Mouse (Mus musculus) natural killer cell, adult 2 months (primary cell): ENCODE data around the gene Natd1.
"Not testable (repeated sequence)": the region's sequence is repeated elsewhere in the genome, so short reads cannot be mapped to it uniquely, and the experiment has no call there.

Experiments used
- DNase-seq, 2 experiments: peaks; one replicate each; pipeline ENCODE4 v3.0.0; 2022; ENCODE audit warnings: low spot score in 2 of 2

Gene Natd1

GRCm38 (mm10) chr11:60889861-60890260, 24.7 kb downstream of the Natd1 start:
- no peak for DNase-seq

GRCm38 (mm10) chr11:60886986-60887385, 27.6 kb downstream of the Natd1 start:
- DNase-seq, result not testable (repeated sequence)

GRCm38 (mm10) chr11:60882386-60882785, 32.2 kb downstream of the Natd1 start:
- DNase-seq, result no peak

DNA sequence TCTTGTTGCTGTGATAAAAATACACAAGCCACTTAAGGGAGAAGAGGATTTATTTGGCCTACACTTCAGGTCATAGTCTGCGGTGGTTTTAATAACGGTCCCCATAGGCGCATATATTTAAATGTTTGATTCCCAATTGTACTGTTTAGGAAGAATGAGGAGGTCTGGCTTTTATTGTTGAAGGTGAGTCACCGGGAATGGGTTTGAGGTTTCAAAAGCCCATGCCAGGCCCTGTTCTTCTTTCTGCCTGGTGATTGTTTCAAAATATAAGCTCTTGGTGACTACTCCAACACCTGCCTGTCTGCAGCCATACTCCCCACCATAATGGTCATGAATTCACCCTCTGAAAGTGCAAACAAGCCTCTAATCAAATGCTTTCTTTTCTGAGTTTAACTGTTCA, 34.0 kb downstream of the Natd1 start:
- DNase-seq, result no peak

DNA sequence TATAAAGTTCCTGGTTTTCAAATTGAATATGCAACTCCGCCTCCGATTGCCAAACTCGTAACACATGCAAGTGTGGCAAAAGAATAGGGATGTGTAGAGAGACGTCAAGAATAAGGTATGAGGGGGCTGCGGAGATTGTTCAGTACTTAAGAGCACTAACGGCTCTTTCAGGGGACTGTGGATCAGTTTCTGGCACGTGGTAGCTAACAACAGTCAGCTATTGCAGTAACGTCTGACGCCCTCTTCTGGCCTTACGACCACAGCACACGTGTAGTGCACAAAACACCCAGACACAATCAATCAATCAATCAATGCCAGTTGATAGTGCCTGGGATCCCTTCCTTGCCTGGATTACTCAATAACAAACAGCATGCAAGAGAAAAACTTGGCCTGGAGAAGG, 35.1 kb downstream of the Natd1 start:
- peak; percentile 52 to 72 for DNase-seq

DNA sequence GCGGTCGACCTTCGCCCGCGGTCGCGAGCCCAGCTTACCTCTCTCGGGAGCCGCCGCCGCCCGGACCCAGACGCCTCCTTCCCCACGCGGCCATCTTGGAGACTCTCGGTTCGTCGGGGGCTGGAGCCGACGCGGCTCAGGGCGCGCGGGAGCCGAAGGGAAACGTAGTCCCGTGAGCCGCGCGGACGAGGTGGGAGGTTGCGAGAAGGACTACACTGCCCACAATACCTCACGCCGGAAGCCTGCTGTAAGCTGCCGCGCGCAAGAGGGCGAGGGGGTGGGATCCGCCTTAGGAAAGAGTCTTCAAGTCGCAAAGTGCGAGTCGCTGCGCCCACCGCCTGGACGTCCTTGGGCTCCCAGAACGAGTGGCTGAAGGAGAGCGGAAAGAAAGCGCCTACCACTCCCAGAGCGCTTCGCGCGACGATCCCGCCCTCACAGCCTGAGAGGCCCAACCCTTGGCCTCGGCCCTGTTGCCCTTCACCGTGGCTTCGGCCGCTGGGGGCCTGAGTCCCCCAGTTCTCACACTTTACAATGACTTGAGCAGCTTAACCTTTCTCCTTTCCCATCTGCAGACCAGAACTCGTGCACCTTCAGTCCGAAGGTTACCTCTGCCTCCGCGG, 35.8 kb downstream of the Natd1 start, which contains the start of gene Tmem11:
TSS of gene Tmem11 (minus strand) at position 598 of the 620 bp plus-strand sequence.
- peak; percentile 89 to 92 for DNase-seq

DNA sequence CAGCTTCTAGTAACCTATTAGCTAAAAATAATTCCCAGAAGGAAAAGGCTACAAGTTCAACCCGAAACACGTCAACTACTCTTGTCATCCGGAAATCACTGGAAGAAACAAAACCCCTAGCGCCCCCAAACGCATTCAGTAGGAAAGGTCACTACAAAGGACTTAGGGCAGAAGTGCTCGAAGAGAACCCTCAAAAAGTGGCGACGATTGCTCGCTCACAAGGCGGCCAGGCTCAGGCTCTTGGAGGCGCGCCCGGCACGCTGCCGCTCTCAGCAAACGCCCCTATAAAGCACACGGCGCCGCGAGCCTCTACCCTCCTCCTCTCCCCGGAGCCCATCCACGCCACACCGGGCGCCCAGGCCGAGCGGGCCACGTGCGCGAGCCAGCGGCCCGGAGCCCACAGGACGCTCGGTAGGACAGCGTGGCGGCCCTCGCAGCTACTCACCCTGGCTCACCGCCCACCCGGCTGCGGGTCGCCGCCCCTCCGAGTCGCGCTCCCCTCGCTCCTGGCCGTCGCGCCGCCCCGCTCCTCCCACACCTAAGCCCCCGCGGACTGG, 36.4 kb downstream of the Natd1 start:
- DNase-seq, result peak; percentile 23 to 29

DNA sequence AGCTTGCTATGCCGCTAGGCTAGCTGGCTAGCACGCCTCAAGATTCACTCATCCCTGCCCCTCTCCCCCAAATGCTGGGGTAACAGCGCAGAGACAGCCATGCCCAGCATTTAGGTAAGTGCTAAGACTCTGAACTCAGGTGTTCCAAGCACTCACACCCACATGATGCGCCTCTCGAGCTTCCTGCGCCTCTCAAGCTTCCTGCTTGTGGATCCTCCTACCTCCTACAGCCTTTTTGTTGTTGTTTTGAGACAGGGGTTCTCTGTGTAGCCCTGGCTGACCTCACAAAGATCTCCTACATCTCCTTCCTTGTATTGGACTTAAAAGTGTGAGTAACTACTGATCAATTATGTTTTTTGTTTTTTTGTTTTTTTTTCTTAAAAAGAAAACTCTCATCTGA, 41.4 kb downstream of the Natd1 start:
- no peak for DNase-seq

GRCm38 (mm10) chr11:60871409-60871808, 43.1 kb downstream of the Natd1 start:
- DNase-seq, result no peak

GRCm38 (mm10) chr11:60869471-60869870, 45.1 kb downstream of the Natd1 start:
- not testable (repeated sequence) for DNase-seq

GRCm38 (mm10) chr11:60867904-60868303, 46.6 kb downstream of the Natd1 start:
- no peak for DNase-seq

GRCm38 (mm10) chr11:60867456-60867855, 47.1 kb downstream of the Natd1 start:
- DNase-seq, result no peak

DNA sequence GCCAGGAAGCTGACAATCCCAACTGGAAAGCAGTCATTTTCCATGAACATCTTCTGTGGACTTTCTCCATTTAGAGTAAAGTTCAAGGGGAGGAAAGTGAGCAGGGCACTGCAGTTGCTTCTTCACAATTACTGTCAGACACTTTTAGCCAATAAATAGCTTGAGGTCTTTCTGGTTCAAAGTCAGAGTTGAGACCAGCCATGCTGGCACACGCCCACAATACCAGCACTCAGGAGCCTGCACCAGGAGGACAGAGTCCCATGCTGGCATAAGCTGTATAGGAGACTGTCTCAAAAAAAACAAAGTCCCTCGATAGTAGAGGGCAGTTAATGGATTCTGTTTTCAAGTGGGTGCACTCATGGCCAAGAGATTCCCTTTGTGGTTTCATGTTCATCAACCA, 48.5 kb downstream of the Natd1 start:
- DNase-seq, result no peak

GRCm38 (mm10) chr11:60864916-60865315, 49.6 kb downstream of the Natd1 start:
- no peak for DNase-seq

GRCm38 (mm10) chr11:60864166-60864565, 50.4 kb downstream of the Natd1 start:
- no peak for DNase-seq

DNA sequence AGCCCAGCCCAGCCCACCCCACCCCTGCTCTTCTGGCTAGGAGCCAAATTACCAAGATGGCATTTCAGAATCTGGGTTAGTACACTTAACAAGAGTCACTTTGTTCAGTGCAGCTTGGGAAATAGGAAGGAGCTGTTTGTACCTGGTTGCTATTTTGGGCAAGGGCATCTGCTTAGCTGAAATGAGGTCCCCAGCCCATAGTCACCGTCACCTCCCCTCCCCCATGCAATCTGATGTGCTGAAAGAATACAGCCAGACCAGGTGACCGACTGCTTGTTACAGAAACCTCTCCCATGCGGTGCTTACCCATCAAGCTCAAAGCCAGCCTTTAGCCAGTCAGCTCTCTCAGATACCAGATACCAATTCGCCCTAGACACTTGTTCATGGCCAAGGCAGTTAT, 51.4 kb downstream of the Natd1 start:
- no peak for DNase-seq

- DNase-seq, result no peak
These were observed 52.6 kb downstream of the Natd1 start for GRCm38 (mm10) chr11:60861993-60862392.

DNA sequence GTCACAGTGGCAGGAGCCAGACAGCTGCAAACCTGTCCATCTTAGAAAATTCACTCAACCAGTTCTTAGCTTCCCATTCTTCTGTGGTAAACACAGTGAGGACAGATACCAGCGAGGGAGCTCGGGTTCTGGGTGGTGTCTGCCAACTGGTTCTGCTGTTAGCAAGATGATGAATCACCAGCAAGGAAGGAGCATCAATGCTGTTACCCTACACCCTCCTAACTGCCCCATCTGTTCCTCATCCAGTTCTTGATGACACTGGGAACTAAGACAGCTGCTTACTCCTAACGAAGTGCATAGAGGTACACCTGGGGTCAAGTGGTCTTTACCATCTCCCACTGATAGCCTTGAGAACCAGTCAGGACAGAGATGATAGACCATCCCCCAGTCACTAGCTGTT, 58.0 kb downstream of the Natd1 start:
- no peak for DNase-seq
